11 mouse cellular contexts compared by ENCODE assay signal in genomic region chr11:95070140-95071107, GRCm38 (mm10). TPM values are rescaled to one million over a fixed set of nuclear protein-coding genes. Genes with fewer than 3 reads are reported as not detected.
A peak's percentile ranks its signal among the peaks of the same experiment; 100 is the strongest.
DNase-seq lines count a peak whose midpoint lies in the region; ATAC-seq and TF ChIP-seq lines count a peak whose summit lies in the region.
"Had no signal": no experiment of that assay in that cellular context is flagged by ENCODE, and none has a peak within 500 bp of the region (broad histone marks: within the 10 kb centered on the region; RNA-seq: fewer than 3 reads in every experiment).

No protein-coding gene starts in this region.

- no peaks in the 10 kb centered on the region for H3K9me3 ChIP-seq in heart, embryonic 13.5 days
- no peaks in the 10 kb centered on the region for H3K9me3 ChIP-seq in midbrain, embryonic 10.5 days (replicated peaks)
- no peaks in the 10 kb centered on the region for H3K9me3 ChIP-seq in midbrain, embryonic 14.5 days (ENCODE audit: control insufficient read depth, low read length)
- H3K9me3 ChIP-seq in embryonic facial prominence, embryonic 14.5 days (ENCODE audit: control insufficient read depth, low read length), result no peaks in the 10 kb centered on the region

- peak overlapping the region; percentile 45 for H3K4me2 ChIP-seq in heart, embryonic 13.5 days
- no peak overlapping the region for H3K4me2 ChIP-seq in midbrain, embryonic 14.5 days (ENCODE audit: low read length)
- no peak overlapping the region for H3K4me2 ChIP-seq in embryonic facial prominence, embryonic 14.5 days (ENCODE audit: low read depth, low read length)

- H3K4me1 ChIP-seq in heart, embryonic 13.5 days, result peaks cover 71% of the 10 kb centered on the region
- peaks cover 16% of the 10 kb centered on the region for H3K4me1 ChIP-seq in midbrain, embryonic 10.5 days
- peaks cover 9% of the 10 kb centered on the region for H3K4me1 ChIP-seq in midbrain, embryonic 14.5 days (ENCODE audit: control insufficient read depth, insufficient read depth, low read length)
- peaks cover 13% of the 10 kb centered on the region for H3K4me1 ChIP-seq in embryonic facial prominence, embryonic 14.5 days (ENCODE audit: control insufficient read depth, insufficient read depth, low read length)
- H3K4me1 ChIP-seq in small intestine, adult 2 months (ENCODE audit: control insufficient read depth, insufficient read depth, insufficient read length, low read length), result peaks cover 39% of the 10 kb centered on the region

- ATAC-seq in heart, embryonic 13.5 days (ENCODE audit: extremely low read depth, insufficient number of reproducible peaks, low FRiP score, low TSS enrichment), result no peak
- no peak for ATAC-seq in midbrain, embryonic 14.5 days (ENCODE audit: low FRiP score, low TSS enrichment)
- peak; percentile 53; the same call in 1 of the 2 replicates for ATAC-seq in embryonic facial prominence, embryonic 14.5 days (ENCODE audit: low read depth)
- ATAC-seq in monocyte, adult 5-6 weeks (replicated peaks; ENCODE audit: insufficient number of reproducible peaks, low FRiP score, low TSS enrichment, poor library complexity, severe bottlenecking), result no peak
- ATAC-seq: hindbrain, postnatal 0 days had no signal

- TF ChIP-seq POLR2A in small intestine, adult 2 months (IDR thresholded peaks at IDR 0.05; ENCODE audit: low read depth, low read length), result no peak

- no peak for TF ChIP-seq CTCF in small intestine, adult 2 months (IDR thresholded peaks at IDR 0.05; ENCODE audit: extremely low read depth, insufficient read length, insufficient replicate concordance, low read depth, low read length)

- peaks cover 16% of the 10 kb centered on the region for H3K36me3 ChIP-seq in heart, embryonic 13.5 days
- no peaks in the 10 kb centered on the region; the same call in 1 of the 2 replicates for H3K36me3 ChIP-seq in midbrain, embryonic 10.5 days
- peaks cover 5% of the 10 kb centered on the region; the same call in 1 of the 2 replicates for H3K36me3 ChIP-seq in midbrain, embryonic 14.5 days (ENCODE audit: control insufficient read depth, insufficient read depth, low read length)
- 0 out of 2 replicates have a peak, but pooled peaks cover 4% of the 10 kb centered on the region for H3K36me3 ChIP-seq in embryonic facial prominence, embryonic 14.5 days (ENCODE audit: control insufficient read depth, insufficient read depth, low read length)
- peaks cover 22% of the 10 kb centered on the region for H3K36me3 ChIP-seq in small intestine, adult 2 months (ENCODE audit: control insufficient read depth, insufficient read depth, low read length)

- 0 out of 2 replicates have a peak overlapping the region, but pooled peaks have one; percentile 2 for H3K4me3 ChIP-seq in heart, embryonic 13.5 days
- H3K4me3 ChIP-seq in midbrain, embryonic 10.5 days, result no peak overlapping the region
- no peak overlapping the region for H3K4me3 ChIP-seq in midbrain, embryonic 14.5 days (replicated peaks; ENCODE audit: low read depth, low read length)
- H3K4me3 ChIP-seq in embryonic facial prominence, embryonic 14.5 days (ENCODE audit: low read depth, low read length), result no peak overlapping the region
- H3K4me3 ChIP-seq in small intestine, adult 2 months (ENCODE audit: low read depth, low read length), result no peak overlapping the region

- DNase-seq in heart, adult 8-10 months (ENCODE audit: low spot score), result no peak
- no peak for DNase-seq in midbrain, embryonic 10.5 days (ENCODE audit: low spot score)
- DNase-seq in midbrain, embryonic 14.5 days, result no peak
- peak; percentile 51 for DNase-seq in embryonic facial prominence, embryonic 14.5 days (ENCODE audit: low spot score)
- no peak for DNase-seq in frontal cortex, adult 2 months (ENCODE audit: extremely low spot score in 1 of 2, low spot score in 1 of 2)
- DNase-seq: cerebellum, adult 8-10 months had no signal

- peak overlapping the region; percentile 87 for H3K27ac ChIP-seq in heart, embryonic 13.5 days (replicated peaks)
- 0 out of 2 replicates have a peak overlapping the region, but pooled peaks have one; percentile 13 for H3K27ac ChIP-seq in midbrain, embryonic 10.5 days (replicated peaks)
- H3K27ac ChIP-seq in midbrain, embryonic 14.5 days (replicated peaks; ENCODE audit: low read depth, low read length), result no peak overlapping the region
- H3K27ac ChIP-seq in embryonic facial prominence, embryonic 14.5 days (replicated peaks; ENCODE audit: low read depth, low read length), result peak overlapping the region; percentile 57
- H3K27ac ChIP-seq in small intestine, adult 2 months (ENCODE audit: insufficient read depth, low read depth, low read length), result 0 out of 2 replicates have a peak overlapping the region, but pooled peaks have one; percentile 22
- H3K27ac ChIP-seq: hindbrain, postnatal 0 days had no signal

- WGBS in heart, embryonic 13.5 days, result 43% methylated on average over 8 of the region's 8 CpGs
- 72% methylated on average over 8 of the region's 8 CpGs for WGBS in midbrain, embryonic 10.5 days
- WGBS in midbrain, embryonic 14.5 days, result 71% methylated on average over 8 of the region's 8 CpGs
- WGBS in embryonic facial prominence, embryonic 14.5 days, result 64% methylated on average over 7 of the region's 8 CpGs
- 48% methylated on average over 8 of the region's 8 CpGs for whole genome bisulfite sequencing in small intestine, adult 2 months

- peaks cover 12% of the 10 kb centered on the region for H3K27me3 ChIP-seq in heart, embryonic 13.5 days (replicated peaks)
- H3K27me3 ChIP-seq in midbrain, embryonic 10.5 days (ENCODE audit: low read depth, poor library complexity, severe bottlenecking), result peaks cover 25% of the 10 kb centered on the region
- peaks cover 5% of the 10 kb centered on the region; the same call in 1 of the 2 replicates for H3K27me3 ChIP-seq in midbrain, embryonic 14.5 days (ENCODE audit: control insufficient read depth, insufficient read depth, low read length)
- H3K27me3 ChIP-seq in embryonic facial prominence, embryonic 14.5 days (replicated peaks; ENCODE audit: control insufficient read depth, insufficient read depth, low read length), result 0 out of 2 replicates have a peak, but pooled peaks cover 13% of the 10 kb centered on the region
- no peaks in the 10 kb centered on the region for H3K27me3 ChIP-seq in small intestine, adult 2 months (ENCODE audit: control insufficient read depth, insufficient read depth, low read length)

- peak overlapping the region; percentile 53; the same call in 1 of the 2 replicates for H3K9ac ChIP-seq in heart, embryonic 13.5 days
- H3K9ac ChIP-seq in midbrain, embryonic 14.5 days (replicated peaks; ENCODE audit: low read length), result no peak overlapping the region
- no peak overlapping the region for H3K9ac ChIP-seq in embryonic facial prominence, embryonic 14.5 days (ENCODE audit: low read depth, low read length)

RNA-seq across cellular contexts. Expression of gene Itga3, which starts 6.2 kb away (rescaled TPM):
- 10.2 and 12.2 TPM in 2 replicates for polyA plus RNA-seq in heart, embryonic 13.5 days (2015; fragmentation: Nextera tagmentation; extraction: Ambion mirVana)
- total RNA-seq in heart, adult 8-10 months (2022), result 10 to 100 TPM in 1 of 4 experiments, 1 to 10 TPM in 3; 9.1 to 10.3 (median 9.8) TPM
- polyA plus RNA-seq in midbrain, embryonic 10.5 days (2016; fragmentation: Nextera tagmentation; extraction: Ambion mirVana), result 5.1 and 5.4 TPM in 2 replicates
- 9.0 and 11.7 TPM in 2 replicates for polyA plus RNA-seq in midbrain, embryonic 14.5 days (2014; fragmentation: Nextera tagmentation; extraction: Ambion mirVana)
- polyA plus RNA-seq in embryonic facial prominence, embryonic 14.5 days (2014; fragmentation: Nextera tagmentation; extraction: Ambion mirVana), result 8.3 and 9.4 TPM in 2 replicates
- polyA plus RNA-seq in small intestine, adult 2 months (2012; rRNA removed), result 91.0 and 156 TPM in 2 replicates
- total RNA-seq in monocyte, adult 5-6 weeks (2017), result 0.75 to 1.2 TPM (median 0.97 TPM) in 3 replicates
- 12.7 and 14.0 TPM in 2 replicates for polyA plus RNA-seq in frontal cortex, adult 2 months (2012; rRNA removed)

RNA-seq across cellular contexts. Expression of gene Pdk2, which starts 29.3 kb away (rescaled TPM):
- polyA plus RNA-seq in heart, embryonic 13.5 days (2015; fragmentation: Nextera tagmentation; extraction: Ambion mirVana), result 77.9 and 81.1 TPM in 2 replicates
- total RNA-seq in heart, adult 8-10 months (2022), result 100 to 1,000 TPM; 469 to 545 (median 504) TPM
- 9.7 and 15.3 TPM in 2 replicates for polyA plus RNA-seq in midbrain, embryonic 10.5 days (2016; fragmentation: Nextera tagmentation; extraction: Ambion mirVana)
- polyA plus RNA-seq in midbrain, embryonic 14.5 days (2014; fragmentation: Nextera tagmentation; extraction: Ambion mirVana), result 21.5 and 22.7 TPM in 2 replicates
- polyA plus RNA-seq in embryonic facial prominence, embryonic 14.5 days (2014; fragmentation: Nextera tagmentation; extraction: Ambion mirVana), result 37.8 and 41.6 TPM in 2 replicates
- polyA plus RNA-seq in small intestine, adult 2 months (2012; rRNA removed), result 67.7 and 167 TPM in 2 replicates
- total RNA-seq in monocyte, adult 5-6 weeks (2017), result 2.8 to 14.5 TPM (median 4.8 TPM) in 3 replicates
- 88.7 and 97.3 TPM in 2 replicates for polyA plus RNA-seq in frontal cortex, adult 2 months (2012; rRNA removed)

RNA-seq across cellular contexts. Expression of gene Dlx3, which starts 49.5 kb away (rescaled TPM):
- 0.17 TPM in 1 of 2 replicates, not detected in the other for polyA plus RNA-seq in heart, embryonic 13.5 days (2015; fragmentation: Nextera tagmentation; extraction: Ambion mirVana)
- not detected for total RNA-seq in heart, adult 8-10 months (2022)
- polyA plus RNA-seq in midbrain, embryonic 10.5 days (2016; fragmentation: Nextera tagmentation; extraction: Ambion mirVana), result 0.89 and 1.3 TPM in 2 replicates
- 0.13 and 0.38 TPM in 2 replicates for polyA plus RNA-seq in midbrain, embryonic 14.5 days (2014; fragmentation: Nextera tagmentation; extraction: Ambion mirVana)
- 16.1 and 20.2 TPM in 2 replicates for polyA plus RNA-seq in embryonic facial prominence, embryonic 14.5 days (2014; fragmentation: Nextera tagmentation; extraction: Ambion mirVana)
- 0.13 and 0.33 TPM in 2 replicates for polyA plus RNA-seq in small intestine, adult 2 months (2012; rRNA removed)
- total RNA-seq in monocyte, adult 5-6 weeks (2017), result not detected in 3 replicates
- 0.19 TPM in 1 of 2 replicates, not detected in the other for polyA plus RNA-seq in frontal cortex, adult 2 months (2012; rRNA removed)
- polyA plus RNA-seq: liver, embryonic 16.5 days had no signal
